Mouse (Mus musculus) CD4-positive helper T cell, adult 2 months (primary cell): Measurements from ENCODE around the gene Fryl.
A peak's percentile ranks its signal among the peaks of the same experiment; 100 is the strongest.
"Not testable (repeated sequence)": the region's sequence is repeated elsewhere in the genome, so short reads cannot be mapped to it uniquely, and the experiment has no call there.

Experiments used
- DNase-seq: peaks from one replicate; pipeline ENCODE4 v3.0.0-alpha.2; 2012; ENCODE audit warnings: low read depth, missing footprints, low spot score

The Fryl gene

DNA sequence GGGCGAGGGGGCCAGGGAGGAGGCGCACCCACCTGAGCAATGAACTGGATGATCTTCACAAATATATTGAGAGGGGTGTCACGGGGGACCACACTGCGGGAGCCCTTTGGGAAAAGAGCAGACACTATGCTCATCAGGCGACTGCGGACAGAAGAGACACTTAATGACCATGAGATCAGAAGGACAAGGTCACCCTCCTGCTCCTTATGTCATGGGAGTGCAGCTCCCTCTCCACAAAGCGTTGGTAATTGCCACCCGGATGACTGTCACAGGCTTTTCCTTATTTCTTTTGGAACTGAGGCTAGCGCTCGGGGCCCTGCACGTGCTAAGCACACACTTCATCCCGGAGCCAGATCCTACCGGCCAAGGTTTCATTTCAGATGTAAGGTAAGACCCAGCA is 144.1 kb downstream of the Fryl start:
- no peak for DNase-seq

DNA sequence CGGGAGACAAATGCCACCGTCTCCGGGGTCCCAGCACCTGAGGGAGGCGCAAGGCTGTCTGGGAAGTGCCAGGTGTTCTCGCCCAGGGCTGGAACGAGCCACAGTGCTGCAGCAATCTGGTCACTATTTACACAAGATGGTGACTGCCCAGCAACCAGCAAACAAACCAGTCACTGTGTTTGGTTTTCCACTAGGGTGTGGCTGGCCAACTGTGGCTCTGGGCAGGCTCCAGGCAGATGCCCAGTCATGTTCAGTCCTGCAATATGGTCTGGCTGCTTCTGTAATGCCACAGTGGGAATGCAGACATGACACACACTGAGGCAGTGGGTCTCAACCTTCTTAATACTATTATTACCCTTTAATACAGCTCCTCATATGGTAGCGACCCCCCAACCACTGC is 152.8 kb downstream of the Fryl start:
- DNase-seq: no peak

DNA sequence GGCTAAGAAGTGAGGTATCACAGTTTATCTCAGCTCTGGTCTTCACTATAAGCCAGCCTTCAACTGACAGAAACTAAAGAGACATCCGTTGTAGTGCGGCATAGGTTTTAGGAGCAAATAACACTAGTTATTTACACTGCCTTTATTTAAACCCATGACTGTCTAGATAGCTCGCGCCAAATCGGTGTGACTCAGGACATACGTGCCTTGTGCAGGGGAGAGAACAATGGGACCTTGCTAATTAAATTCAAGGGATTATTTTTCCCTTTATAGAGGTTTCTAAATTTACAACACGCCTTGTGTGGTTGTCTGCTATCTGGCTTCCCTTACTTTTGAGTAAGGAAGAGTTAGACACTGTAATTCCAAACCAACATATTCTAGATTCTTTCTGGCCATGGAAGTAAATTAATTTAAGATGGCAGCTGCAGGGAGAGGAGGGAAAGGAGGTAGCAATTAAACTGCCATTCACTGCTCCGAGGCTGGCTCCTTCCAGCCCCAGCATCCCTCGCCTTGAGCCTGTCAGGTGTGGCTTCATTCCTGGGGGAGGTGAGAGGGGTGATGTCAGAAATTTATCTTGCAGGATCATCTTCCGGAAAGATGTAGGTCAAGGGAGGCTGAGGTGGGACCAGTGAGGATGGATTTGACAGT is 154.0 kb downstream of the Fryl start:
- DNase-seq: no peak

DNA sequence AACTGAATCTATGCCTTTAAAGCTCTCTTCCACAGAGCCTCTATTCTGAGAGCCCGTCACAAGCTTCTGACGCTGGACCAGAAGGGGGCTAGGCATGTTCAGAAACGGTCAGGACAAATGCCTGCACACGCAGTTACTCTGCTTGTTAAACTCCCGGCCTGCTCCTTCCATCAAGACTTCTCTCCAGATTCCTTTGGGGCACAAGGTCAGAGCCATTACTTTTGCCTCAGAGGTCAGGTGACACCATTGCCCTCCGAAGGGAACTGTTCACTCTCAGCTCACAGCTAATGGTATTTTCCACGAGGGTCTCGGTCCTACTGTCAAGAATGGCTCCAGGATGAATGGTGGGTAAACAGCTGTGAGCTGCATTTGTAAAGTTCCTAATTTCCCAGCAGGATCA is 164.2 kb downstream of the Fryl start:
- no peak for DNase-seq

DNA sequence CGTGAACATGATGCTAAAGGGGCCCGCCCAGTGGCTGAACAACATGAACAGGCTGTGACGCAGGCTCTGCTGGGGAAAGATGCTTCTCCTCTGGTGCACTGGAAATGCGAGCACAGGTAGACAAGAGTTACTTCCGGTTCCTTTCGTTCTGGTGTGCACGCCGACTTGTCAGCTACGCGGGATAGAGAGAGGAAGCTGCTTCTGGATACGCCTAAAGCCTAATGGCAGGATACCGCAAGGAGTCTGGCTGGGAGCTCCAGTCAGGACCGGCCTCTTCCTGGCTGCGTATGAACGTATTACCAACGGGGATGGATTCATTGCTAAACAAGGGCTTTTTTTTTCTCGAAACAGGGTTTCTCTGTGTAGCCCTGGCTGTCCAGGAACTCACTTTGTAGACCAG is 167.3 kb downstream of the Fryl start:
- DNase-seq: no peak

DNA sequence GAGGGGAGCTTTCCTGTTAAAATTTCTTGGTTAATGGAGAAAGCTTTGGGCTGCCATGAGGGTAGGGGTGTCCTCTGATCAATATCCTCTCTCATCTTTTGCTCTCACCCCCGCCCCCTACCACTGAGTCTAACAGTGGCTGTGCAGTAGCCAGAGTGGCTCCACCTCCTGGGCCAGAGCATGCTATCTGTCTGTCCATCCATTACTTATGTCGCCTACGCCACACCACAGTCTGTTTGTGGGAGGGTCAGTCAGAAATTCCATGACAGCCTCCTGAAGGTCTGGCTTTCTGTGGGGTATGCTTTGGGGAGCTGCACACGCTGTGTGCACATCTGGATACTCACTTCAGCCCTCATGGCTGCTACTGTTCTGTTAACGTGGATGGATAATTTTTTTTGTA is 174.9 kb downstream of the Fryl start:
- no peak for DNase-seq

DNA sequence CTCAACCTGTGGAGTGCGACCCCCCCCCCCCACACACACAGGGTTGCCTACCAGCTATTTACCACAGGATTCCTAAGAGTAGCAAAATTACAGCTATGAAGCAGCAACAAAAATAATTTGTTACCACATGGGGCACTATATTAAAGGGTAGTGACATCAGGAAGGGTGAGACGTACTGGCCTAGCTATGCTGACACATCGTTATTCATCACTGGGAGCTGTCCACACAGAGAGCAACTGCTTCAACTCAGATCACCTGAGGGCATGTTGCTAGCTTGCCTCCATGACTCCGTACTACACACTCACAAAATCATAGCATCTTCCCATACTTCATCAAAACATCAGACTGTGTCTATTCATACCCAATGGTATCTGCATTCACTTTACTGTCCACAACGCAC is 176.6 kb downstream of the Fryl start:
- DNase-seq: no peak

DNA sequence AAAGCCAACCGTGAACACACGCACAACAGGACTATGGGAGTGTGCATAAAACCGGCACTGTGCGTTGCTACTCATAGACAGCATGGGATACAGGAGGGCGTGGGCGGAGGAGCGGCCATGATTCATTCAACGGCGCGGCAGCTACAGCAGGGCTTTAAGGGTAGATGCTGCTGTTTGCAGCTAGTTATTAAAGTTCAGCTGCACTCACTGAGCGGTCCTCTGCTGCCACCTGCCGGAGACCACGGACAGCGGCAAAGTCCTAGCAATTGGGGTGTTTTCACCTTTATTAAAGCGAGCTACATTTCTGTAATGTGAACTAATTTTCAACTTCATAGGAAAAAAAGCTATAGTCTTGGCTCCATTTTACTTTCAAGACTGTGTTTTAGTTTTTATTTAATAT is 185.1 kb downstream of the Fryl start:
- DNase-seq: peak; percentile 54

DNA sequence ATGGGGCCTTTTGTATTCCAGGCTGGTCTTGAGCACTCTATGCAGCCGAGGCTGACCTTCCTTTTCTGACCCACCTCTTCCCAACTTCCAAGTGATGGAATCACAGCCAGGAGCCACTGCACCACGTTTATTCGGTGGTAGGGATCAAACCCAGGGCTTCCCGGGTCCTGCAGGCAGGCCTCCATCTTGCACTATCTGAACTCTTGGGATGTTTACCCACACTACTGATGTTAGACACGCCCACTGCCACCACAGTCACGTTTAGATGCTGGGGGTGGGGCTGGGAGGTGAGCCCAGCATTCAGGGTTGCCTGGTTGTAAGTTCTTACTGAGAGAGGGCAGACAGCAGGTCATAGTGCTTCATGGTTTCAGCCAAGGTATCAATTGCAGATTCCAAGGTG is 189.5 kb downstream of the Fryl start:
- DNase-seq: no peak

DNA sequence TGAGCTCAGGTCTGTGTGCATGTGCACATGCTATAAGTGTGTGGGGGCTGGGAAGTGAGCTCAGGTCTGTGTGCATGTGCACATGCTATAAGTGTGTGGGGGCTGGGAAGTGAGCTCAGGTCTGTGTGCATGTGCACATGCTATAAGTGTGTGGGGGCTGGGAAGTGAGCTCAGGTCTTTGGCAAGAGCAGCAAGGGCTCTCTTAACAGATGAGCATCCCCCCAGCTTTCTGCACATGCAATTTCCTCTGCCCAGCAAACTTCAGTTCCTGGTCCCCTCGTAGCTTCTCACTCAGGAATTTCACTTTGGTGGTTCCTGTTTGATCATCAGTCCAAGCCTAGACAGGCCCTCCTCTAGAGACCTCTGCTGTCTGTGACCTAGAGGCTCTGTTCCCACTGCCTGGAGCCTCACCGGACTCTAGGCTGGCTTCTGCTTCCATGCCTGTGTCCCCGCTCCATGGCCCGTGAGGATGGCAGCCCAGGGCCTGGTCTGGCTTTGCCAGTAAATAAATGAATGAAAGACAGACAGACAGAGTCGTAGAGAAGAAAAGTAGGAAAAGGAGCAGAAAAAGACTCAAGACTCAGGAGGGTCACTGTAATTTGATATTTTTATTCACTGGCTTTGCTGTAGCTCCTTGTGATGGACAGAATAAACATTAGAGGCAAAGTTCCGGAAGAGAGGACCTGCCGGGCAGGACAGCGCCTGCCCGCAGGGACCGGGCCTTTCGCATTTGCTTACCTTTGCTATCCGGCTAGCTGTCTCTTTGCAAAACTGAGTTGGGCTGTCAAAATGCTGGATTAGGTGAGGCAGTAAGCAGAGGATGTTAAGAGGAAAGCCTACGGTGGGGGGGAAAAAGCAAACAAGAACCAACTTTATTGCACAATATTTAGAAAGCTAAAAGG is 192.4 kb downstream of the Fryl start:
- DNase-seq: no peak

DNA sequence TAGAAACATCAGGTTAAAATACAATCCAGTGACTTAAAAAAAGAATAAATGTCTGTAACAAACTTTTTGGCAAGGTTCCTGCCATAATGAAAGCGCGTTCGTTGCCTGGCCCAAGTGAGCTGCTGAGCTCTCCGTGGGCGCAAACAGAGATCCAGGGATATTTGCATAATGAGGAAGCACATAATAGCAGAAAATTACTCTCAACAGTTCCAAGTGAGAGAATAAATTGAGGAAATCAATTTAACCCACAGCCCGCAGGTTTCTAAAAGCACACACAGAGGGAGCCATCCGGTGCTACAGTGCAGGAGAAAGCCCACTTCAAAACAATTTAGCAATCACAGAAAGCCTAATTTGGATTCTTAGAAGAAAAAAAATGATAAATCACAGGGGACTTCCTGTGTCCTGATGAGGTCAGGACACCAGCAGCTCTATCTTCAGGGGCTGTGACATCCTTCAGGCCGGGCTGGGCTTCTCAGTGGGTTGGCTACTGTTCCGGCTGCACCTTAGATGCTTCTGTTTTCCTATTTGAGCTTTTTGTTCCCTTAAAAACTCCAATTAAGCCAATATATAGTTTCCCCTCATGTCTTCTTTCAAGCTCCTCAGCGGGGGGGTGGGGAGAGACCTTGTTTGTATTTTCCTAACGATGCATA is 194.8 kb downstream of the Fryl start:
- no peak for DNase-seq

DNA sequence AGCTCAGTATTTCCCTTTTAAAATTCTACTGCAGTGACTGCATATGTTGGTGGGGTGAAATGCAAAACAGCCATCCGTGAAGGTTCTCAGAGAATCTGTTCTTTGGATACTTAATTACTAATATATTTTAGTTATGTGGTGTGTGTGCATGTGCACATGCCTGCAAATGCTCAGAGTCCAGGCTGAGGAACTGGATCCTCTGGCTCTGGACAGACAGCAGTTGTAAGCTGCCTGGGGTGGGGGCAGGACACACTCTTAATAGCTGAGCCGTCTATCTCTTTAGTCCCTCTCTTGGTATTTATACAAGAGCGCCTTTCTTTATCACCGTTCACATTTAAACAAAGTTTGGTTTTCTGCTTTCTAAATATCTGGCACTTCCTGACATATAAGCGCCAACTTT is 199.5 kb downstream of the Fryl start:
- DNase-seq: no peak

DNA sequence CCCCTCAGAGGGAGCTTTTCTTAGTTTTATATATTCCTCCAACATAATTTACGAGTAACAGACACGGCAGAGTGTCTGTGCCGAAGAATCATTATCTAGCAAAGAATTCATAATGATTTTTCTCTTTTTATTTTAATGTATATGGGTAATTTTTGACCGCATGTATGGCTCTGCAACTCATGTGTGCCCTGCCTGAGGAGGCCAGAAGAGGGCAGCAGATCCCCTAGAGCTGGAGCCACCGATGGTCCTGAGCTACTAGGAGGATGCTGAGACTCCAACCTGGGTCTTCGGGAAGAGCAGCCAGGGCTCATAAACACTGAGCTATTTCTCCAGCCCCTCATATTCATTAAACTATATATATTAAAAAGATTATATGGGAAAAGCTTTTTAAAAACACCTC is 200.0 kb downstream of the Fryl start:
- no peak for DNase-seq

DNA sequence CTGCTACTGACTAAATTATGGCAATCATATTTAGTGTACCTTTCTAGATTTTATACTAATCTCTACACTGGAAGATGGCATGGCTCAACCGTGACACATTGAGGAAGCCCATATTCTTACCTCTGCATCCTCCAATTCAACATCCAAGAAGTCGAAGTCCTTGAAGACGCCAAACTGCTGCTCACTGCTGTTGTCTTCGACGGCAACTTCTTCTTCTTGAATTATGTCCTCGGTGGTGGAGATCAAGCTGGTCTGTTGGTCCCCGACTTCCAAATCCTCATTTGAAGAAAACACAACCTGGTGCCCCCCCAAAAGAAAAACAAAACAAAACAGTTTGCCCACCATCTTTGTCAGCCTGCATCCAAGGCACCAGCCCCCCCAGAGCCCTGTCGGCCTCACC is 202.5 kb downstream of the Fryl start:
- DNase-seq: no peak

DNA sequence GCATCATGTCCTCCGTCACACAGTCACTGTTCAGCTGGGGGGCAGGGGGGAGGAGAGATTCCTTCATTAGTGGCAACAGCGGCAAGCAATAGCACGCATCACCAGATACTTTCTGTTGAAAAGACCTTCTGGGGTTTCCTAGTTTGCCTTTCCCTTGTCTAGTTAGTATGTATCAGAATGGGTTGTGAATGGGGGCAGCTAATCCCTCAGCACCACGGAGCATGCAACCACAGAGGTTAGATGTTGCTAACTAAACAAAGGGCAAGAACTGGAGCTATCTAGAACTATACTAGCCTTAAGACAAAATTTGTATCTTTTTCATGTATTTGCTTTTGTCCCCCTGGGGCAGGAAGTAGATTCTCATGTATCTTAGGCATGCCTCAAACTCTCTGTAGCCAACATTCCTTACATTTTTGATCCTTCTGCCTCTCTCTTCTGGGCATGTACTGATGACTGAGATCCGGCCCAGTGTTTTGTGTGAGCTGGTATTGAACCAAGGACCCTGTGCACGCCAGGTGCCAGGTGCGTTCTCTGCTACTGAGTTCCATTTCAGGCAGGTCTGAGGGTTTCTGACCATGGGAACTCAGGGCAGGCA is 208.7 kb downstream of the Fryl start:
- no peak for DNase-seq

DNA sequence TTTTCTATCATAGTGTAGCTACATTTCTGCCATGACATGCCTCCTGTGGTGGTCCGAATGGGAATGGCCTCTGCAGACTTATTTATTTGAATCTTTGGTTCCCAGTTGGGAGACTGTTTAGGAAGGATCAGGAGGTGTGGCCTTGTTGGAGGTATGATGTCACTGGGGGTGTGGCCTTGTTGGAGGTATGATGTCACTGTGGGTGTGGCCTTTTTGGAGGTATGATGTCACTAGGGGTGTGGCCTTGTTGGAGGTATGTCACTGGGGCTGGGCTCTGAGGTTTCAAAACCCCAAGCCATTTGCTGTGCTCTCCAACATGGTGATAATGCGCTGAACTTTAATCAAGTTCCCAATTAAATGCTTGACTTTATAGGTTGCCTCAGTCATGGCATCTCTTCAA is 212.4 kb downstream of the Fryl start:
- peak; percentile 20 for DNase-seq

DNA sequence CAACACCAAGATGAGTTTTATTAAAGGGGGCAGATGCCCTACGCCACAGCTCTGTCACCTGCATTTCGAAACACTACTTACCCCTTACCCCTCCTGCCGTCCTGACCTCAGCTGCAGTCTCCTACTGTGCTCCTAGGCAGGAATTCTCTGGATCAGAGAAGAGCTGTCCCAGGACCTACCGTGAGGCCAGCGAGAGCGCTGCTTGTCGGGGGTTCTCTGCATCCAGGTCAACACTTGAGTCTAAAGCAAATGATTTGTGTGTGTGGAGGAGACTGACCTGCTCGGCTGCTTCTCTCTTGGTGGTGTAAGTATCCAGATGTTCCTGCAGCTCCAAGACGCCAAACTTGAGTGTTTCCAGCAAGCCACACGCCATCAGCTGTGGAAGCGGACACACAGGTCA is 223.9 kb downstream of the Fryl start:
- DNase-seq: no peak

DNA sequence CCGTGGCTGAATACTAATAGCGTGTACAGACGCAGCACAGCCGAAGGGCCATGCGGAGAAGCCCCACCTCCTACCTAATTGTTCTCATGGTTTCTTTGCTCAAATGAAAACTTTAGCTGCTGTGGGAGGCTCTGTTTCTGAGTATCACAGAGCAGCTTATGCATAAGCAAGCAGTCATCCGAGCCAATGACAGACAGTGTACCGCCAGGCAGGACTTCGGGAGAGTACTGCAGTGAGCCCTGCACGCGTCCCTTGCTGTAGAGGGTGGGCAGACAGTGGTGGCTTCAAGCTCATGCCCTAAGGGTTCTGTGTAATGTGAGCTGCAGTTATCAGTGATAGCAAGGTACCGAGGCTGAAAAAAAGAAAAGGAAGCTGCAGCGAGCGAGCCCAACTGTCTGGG is 227.8 kb downstream of the Fryl start:
- DNase-seq: no peak

DNA sequence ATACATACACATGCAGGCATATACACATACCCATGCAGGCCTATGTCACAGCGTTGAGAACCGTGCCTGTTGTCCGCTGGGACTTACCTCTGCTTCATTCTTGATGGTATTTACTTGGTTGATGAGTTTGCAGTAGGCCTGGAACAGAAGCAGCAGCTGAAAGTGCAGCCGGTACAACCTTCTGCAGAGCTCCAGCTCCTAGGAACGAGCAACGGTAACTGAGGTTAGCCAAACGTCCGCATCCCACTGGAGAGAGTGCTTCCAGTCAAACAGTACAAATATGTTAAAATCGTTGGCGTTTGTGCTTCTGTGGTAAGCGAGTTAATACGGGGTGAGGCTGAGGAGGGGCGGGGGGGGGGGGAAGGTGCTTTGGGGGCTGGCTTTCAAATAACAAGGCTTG is 232.6 kb downstream of the Fryl start:
- DNase-seq: no peak

DNA sequence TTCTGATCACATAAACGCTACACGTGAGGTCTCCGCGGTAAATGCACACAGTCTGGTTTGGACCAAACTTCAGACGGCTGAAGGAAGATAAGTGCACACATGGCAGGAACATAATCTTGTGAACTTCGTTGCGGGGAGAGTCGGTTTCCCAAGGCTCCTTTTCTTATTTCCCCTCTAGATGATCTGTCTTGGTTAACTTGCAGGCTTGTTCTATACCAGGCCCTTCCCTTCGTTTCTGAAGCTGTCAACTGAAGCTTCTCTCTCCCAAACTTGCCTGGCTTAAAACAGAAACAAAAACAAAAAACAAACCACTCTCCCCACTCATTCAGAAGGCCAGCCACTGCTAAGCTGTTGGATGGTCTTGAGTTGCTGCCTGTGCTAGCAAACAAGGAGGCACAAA is 241.7 kb downstream of the Fryl start:
- no peak for DNase-seq

DNA sequence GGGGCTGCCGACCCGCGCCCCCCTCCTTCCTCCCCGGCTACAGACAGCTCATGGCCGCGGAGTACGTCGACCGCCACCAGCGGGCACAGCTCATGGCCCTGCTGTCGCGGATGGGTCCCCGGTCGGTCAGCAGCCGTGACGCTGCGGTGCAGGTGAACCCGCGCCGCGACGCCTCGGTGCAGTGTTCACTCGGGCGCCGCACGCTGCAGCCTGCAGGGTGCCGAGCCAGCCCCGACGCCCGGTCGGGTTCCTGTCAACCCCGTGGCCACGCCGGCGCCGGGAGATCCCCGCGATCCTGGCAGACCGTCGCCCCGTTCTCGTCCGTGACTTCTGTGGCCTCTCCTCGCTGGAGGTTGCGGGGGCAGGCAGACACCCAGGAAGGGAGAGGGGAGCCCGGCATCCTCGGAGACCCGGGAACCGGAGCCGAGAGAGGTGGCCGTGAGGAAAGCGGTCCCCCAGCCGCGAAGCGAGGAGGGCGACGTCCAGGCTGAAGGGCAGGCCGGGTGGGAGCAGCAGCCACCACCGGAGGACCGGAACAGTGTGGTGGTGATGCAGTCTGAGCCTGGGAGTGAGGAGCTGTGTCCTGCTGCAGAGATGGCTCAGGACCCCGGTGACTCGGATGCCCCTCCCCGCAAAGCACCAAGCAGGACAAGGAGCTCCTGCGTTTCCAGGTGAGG is 242.7 kb downstream of the Fryl start:
- not testable (repeated sequence) for DNase-seq
